Mouse (Mus musculus) cerebellum, adult 2 months (tissue): ENCODE measurements around the gene Skp2. TPM values are rescaled to one million over a fixed set of nuclear protein-coding genes. Genes with fewer than 3 reads are reported as not detected.

Source experiments
- DNase-seq, 2 experiments: peaks; one replicate each; pipeline ENCODE4 v3.0.0; 2021
- H3K27ac ChIP-seq: fragments of 200-500 bp; 2 replicates; pipeline ENCODE4 v1.5.1; 2012; ENCODE audit warnings: low read length, control low read depth, inconsistent platforms; ENCODE audit not compliant: insufficient read depth
- H3K27me3 ChIP-seq: fragments of 200-500 bp; 2 replicates; pipeline ENCODE4 v1.6.1; 2012; ENCODE audit warnings: inconsistent platforms, mild to moderate bottlenecking, low read length, moderate library complexity; ENCODE audit not compliant: control insufficient read depth, insufficient read depth
- H3K4me1 ChIP-seq: fragments of 200-500 bp; 2 replicates; pipeline ENCODE4 v1.6.1; 2011; ENCODE audit warnings: low read length; ENCODE audit not compliant: control insufficient read depth, insufficient read depth
- H3K4me3 ChIP-seq: fragments of 200-500 bp; replicated peaks from 2 replicates; pipeline ENCODE3; 2011; ENCODE audit warnings: mild to moderate bottlenecking, low read depth, low read length, control low read depth; ENCODE audit not compliant: insufficient read depth
- CTCF ChIP-seq: fragments of 200-500 bp; IDR thresholded peaks from 2 replicates; pipeline ENCODE4 v1.5.1; 2011; ENCODE audit warnings: low read depth, mild to moderate bottlenecking, control low read depth, low read length, moderate library complexity, borderline replicate concordance; ENCODE audit not compliant: insufficient read depth
- POLR2A ChIP-seq: fragments of 200-500 bp; IDR thresholded peaks from 2 replicates; pipeline ENCODE4 v1.6.1; 2011; ENCODE audit warnings: low read length, control low read depth, borderline replicate concordance; ENCODE audit not compliant: insufficient read depth
- WGBS: fragments of 180-500 bp; shearing (Covaris S2); methylation state at CpG from one replicate; pipeline ENCODE4 v1.1.7; 2018; 5-methylcytosine and 5-hydroxymethylcytosine counted together
- polyA plus RNA-seq: library from polyadenylated mRNA; depleted of rRNA; stranded (reverse); fragments of >200 nt; gene quantifications from 2 replicates; pipeline ENCODE4 v1.2.3, GENCODE M21; 2012; rRNA removed

Gene Skp2
- polyA plus RNA-seq, 1 experiment: 4.2 TPM

DNA sequence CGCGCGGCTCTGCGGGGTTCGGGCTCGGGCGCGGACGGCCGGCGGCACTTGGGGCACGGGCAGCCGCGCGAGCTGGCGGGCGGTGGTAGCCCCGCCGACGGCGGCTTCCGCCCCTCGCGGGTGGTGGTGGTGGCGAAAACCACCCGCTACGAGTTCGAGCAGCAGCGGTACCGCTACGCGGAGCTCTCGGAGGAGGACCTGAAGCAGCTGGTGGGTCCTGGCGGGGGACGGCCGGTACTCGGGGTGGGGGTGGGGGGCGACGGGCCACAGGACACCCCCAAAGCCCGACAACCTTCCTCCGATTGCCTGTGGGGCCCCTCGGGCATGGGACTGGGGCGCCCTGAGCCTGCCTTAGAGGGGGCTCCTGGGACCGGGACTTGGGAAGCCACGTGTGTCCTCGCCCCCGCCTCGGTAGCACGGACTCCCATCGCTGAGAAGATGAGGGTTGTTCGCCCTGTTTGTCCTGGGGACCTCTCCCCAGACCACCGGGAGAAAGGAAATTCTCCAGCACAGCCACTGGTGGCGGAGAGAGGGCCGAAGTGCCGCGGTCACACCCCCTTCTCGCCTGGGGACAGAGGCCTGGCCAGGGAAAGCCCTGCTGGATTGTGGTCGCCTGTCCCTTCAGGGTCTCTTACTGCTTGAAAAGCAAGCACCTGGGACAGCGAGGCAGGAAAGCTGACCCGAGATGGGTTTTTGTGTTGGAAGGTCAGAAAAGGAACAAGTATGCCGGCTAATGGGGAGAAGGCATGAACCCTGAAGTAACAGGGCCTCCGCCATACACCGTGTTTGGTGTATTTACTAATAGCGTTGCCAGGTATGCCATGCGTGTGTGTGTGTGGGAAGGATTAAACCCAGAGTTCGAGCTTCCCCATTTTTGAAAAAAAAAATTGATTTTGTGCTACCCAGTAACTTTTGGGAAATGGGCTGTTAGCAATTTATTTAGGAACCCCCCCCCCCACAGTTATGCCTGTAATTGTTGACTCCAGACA lies 83.4 kb downstream of the Skp2 start:
- under 1% methylated on average over 64 of the region's 66 CpGs for WGBS
- DNase-seq: peak; percentile 57 to 61
- Histone ChIP-seq H3K4me3 (peak overlapping the region; percentile 74), H3K27me3 (no peaks in the 10 kb centered on the region), H3K4me1 (no peaks in the 10 kb centered on the region; the same call in none of the 2 replicates), H3K27ac (peak overlapping the region; percentile 76)
- TF ChIP-seq CTCF: no peak
- no peak for TF ChIP-seq POLR2A

DNA sequence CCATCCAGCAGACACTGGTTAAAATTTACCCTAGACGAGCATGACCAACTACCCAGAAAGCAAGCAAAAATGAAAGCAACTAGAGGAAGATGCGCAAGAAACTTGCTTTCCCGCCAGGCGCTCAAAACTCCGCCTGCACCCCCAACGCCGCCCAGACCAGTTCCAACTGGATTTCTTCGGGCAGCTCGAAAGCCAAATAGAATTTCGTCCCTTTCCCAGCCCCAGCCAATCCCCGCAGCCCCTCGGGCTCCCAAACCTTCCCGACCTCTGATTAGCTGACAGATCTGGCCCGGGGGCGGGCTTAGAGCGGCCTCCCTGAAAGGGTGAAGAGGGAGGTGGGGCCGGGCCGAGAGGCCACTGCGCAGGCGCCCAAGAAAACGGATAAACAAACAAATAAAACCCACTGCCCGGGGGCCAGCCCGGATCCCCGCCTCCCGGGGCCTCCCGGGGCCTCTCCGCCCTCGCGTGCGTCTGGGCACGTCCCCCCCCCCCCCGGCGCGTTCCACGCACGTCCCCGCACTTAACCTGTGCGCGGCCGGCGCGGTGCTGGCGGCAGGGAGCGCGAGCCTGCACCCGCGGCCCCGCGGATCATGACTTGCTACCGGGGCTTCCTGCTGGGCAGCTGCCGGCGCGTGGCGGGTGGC lies 84.2 kb downstream of the Skp2 start, which contains the start of gene Nadk2:
Gene Nadk2, plus strand, starts transcription at position 349 of the 644 bp plus-strand sequence.
- H3K4me1 ChIP-seq: no peaks in the 10 kb centered on the region; the same call in none of the 2 replicates
- TF ChIP-seq CTCF: no peak
- 0 out of 2 replicates have a peak, but pooled peaks have one; percentile 16 for TF ChIP-seq POLR2A
- H3K27ac ChIP-seq: peak within 1 kb of the TSS; percentile 76
- DNase-seq: peak; percentile 98 to 99
- H3K27me3 ChIP-seq: no peaks in the 10 kb centered on the region
- peak within 1 kb of the TSS; percentile 74 for H3K4me3 ChIP-seq
- WGBS: under 1% methylated on average over 54 of the region's 54 CpGs

DNA sequence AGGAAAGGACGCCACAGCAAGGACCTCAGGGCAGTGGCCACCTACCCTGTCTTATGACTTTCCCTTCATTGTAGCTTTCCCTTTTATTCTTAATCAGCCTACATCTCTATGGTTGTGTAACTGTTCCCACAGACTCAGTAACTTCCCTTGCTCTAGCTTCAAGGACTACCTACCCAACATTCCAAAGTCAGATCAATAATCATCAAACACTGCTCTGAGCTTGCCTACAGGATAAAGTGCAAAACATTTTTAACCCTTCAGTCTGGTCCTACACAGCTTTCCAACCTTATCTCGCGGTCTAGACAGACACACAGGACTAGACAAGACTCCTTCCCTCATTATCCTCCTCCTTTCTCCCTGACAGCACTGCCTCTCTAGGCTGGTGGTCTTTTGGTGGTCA lies 84.9 kb downstream of the Skp2 start:
- Histone ChIP-seq H3K27ac (no peak overlapping the region), H3K4me1 (no peaks in the 10 kb centered on the region; the same call in none of the 2 replicates), H3K4me3 (peak overlapping the region; percentile 74), H3K27me3 (no peaks in the 10 kb centered on the region)
- 0% methylated on average over 3 of the region's 3 CpGs for WGBS
- TF ChIP-seq POLR2A: no peak
- TF ChIP-seq CTCF: no peak
- no peak for DNase-seq

DNA sequence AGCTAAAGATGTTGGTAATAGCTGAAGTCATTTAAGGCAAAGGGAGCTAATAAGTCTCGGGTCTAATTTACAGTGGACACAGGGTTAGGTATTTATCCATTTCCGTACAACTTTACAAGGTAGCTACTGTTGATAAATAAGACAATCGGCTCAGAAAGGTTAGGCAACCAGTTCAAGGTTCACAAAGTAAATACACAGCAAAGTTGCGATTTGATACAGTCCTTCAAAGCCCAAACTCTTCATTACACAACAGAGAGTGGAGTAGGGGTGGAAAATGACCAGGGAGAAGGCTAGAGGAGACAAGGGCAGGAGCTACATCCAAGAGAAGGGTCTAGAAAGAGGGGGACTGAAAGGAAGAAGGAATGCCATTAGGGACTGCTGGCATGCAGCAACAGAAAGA lies 86.3 kb downstream of the Skp2 start:
- H3K27me3 ChIP-seq: no peaks in the 10 kb centered on the region
- H3K4me1 ChIP-seq: no peaks in the 10 kb centered on the region; the same call in 1 of the 2 replicates
- DNase-seq: no peak
- WGBS: 94% methylated on average over 4 of the region's 4 CpGs
- no peak for TF ChIP-seq POLR2A
- TF ChIP-seq CTCF: no peak
- no peak overlapping the region for H3K4me3 ChIP-seq
- H3K27ac ChIP-seq: no peak overlapping the region

Other genes with a start within 250 kb of the Skp2 start
- 2.4 and 5.0 TPM in 2 replicates for gene Ranbp3l, start 187.5 kb downstream of the Skp2 start, polyA plus RNA-seq
- gene Nadk2, start 84.2 kb downstream of the Skp2 start, polyA plus RNA-seq: 60.8 and 64.3 TPM in 2 replicates
- gene Lmbrd2, start 14.9 kb downstream of the Skp2 start, polyA plus RNA-seq: 16.4 and 17.0 TPM in 2 replicates
- gene Ugt3a1, start 121.5 kb upstream of the Skp2 start, polyA plus RNA-seq: not detected in 2 replicates
- gene Ugt3a2, start 180.1 kb upstream of the Skp2 start, polyA plus RNA-seq: not detected in 2 replicates